Mouse (Mus musculus): Measurements from ENCODE around the gene Prss35.

GRCm38 (mm10) chr9:86797553-86797952, 54.1 kb downstream of the Prss35 start:
- TF ChIP-seq POLR2A (IDR thresholded peaks at IDR 0.05; ENCODE audit: low read depth, low read length) = no peak
- TF ChIP-seq CTCF (IDR thresholded peaks at IDR 0.05; ENCODE audit: extremely low read depth, insufficient read length, insufficient replicate concordance, low read depth, low read length) = no peak
